Comparison of ENCODE assay signal across 18 mouse cellular contexts in the genomic region with DNA sequence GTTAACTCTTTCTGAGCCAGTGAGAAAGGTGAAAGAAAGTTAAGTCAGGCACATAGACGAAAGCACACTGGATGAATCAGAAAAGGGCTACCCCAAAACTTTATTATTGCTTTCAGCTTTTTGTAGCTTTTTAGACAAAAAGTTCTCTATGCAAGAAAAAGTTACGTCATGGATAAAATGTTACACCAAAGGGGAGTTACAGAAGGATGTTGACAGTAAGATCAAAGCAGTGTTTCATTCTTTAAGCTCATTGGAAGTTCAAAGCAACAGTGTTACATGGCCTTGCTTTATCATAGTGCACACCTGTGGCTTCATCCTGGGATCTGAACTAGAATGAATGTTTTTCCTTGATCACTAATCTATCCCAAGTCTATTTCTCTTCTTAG. TPM values are rescaled to one million over a fixed set of nuclear protein-coding genes. Genes with fewer than 3 reads are reported as not detected.
DNase-seq lines count a peak whose midpoint lies in the region; ATAC-seq and TF ChIP-seq lines count a peak whose summit lies in the region.
"Had no signal": no experiment of that assay in that cellular context is flagged by ENCODE, and none has a peak within 500 bp of the region (broad histone marks: within the 10 kb centered on the region; RNA-seq: fewer than 3 reads in every experiment).

No protein-coding gene starts in this region.

- no peak overlapping the region for H3K27ac ChIP-seq in heart, embryonic 11.5 days (ENCODE audit: low read depth, low read length)
- no peak overlapping the region for H3K27ac ChIP-seq in liver, embryonic 11.5 days (ENCODE audit: low read depth, low read length)
- no peak overlapping the region for H3K27ac ChIP-seq in liver, postnatal 0 days (ENCODE audit: low read depth)
- H3K27ac ChIP-seq: hindbrain, embryonic 13.5 days; layer of hippocampus, adult 2 months; left cerebral cortex, adult 2 months; midbrain, embryonic 12.5 days had no signal

- no peak overlapping the region for H3K9ac ChIP-seq in heart, embryonic 11.5 days (ENCODE audit: low read depth, low read length)
- H3K9ac ChIP-seq in liver, embryonic 11.5 days (ENCODE audit: low read depth, low read length), result no peak overlapping the region
- peak overlapping the region; percentile 5; the same call in 1 of the 2 replicates for H3K9ac ChIP-seq in liver, postnatal 0 days (replicated peaks)
- H3K9ac ChIP-seq: forebrain, postnatal 0 days; hindbrain, embryonic 13.5 days; midbrain, embryonic 12.5 days had no signal

- H3K36me3 ChIP-seq in heart, embryonic 11.5 days (ENCODE audit: control insufficient read depth, insufficient read depth, low read length), result no peaks in the 10 kb centered on the region
- no peaks in the 10 kb centered on the region for H3K36me3 ChIP-seq in liver, embryonic 11.5 days (ENCODE audit: control insufficient read depth, insufficient read depth, low read length)
- peaks cover 12% of the 10 kb centered on the region for H3K36me3 ChIP-seq in liver, postnatal 0 days (replicated peaks; ENCODE audit: insufficient read depth, low read length)
- H3K36me3 ChIP-seq: hindbrain, embryonic 13.5 days; midbrain, embryonic 12.5 days had no signal

- peak overlapping the region; percentile 31; the same call in 1 of the 2 replicates for H3K4me2 ChIP-seq in heart, embryonic 11.5 days
- H3K4me2 ChIP-seq in liver, embryonic 11.5 days, result peak overlapping the region; percentile 11; the same call in 1 of the 2 replicates
- no peak overlapping the region for H3K4me2 ChIP-seq in liver, postnatal 0 days (ENCODE audit: low read depth, low read length)
- H3K4me2 ChIP-seq: hindbrain, embryonic 13.5 days; midbrain, embryonic 12.5 days had no signal

- H3K4me3 ChIP-seq in heart, embryonic 11.5 days (ENCODE audit: low read depth, low read length), result no peak overlapping the region
- no peak overlapping the region for H3K4me3 ChIP-seq in liver, embryonic 11.5 days (ENCODE audit: low read depth, low read length)
- no peak overlapping the region for H3K4me3 ChIP-seq in liver, postnatal 0 days (ENCODE audit: low read depth, low read length)
- H3K4me3 ChIP-seq: hindbrain, embryonic 13.5 days; layer of hippocampus, adult 2 months; left cerebral cortex, adult 2 months; midbrain, embryonic 12.5 days had no signal

- TF ChIP-seq EP300 in liver, postnatal 0 days (IDR thresholded peaks at IDR 0.05; ENCODE audit: low read depth), result no peak

- H3K4me1 ChIP-seq in heart, embryonic 11.5 days (ENCODE audit: control insufficient read depth, insufficient read depth, low read length), result peaks cover 12% of the 10 kb centered on the region
- peaks cover 31% of the 10 kb centered on the region for H3K4me1 ChIP-seq in liver, embryonic 11.5 days (replicated peaks; ENCODE audit: control insufficient read depth, insufficient read depth, low read length)
- peaks cover 27% of the 10 kb centered on the region for H3K4me1 ChIP-seq in liver, postnatal 0 days (ENCODE audit: insufficient read depth)

- no peaks in the 10 kb centered on the region for H3K9me3 ChIP-seq in heart, embryonic 11.5 days (replicated peaks; ENCODE audit: control insufficient read depth, low read length)
- no peaks in the 10 kb centered on the region for H3K9me3 ChIP-seq in liver, embryonic 11.5 days (ENCODE audit: control insufficient read depth, low read length)
- no peaks in the 10 kb centered on the region for H3K9me3 ChIP-seq in liver, postnatal 0 days (ENCODE audit: low read length)
- H3K9me3 ChIP-seq: hindbrain, embryonic 13.5 days; midbrain, embryonic 12.5 days had no signal

- H3K27me3 ChIP-seq in heart, embryonic 11.5 days (ENCODE audit: control insufficient read depth, insufficient read depth, low read length), result no peaks in the 10 kb centered on the region
- no peaks in the 10 kb centered on the region for H3K27me3 ChIP-seq in liver, embryonic 11.5 days (replicated peaks; ENCODE audit: control insufficient read depth, insufficient read depth, low read length)
- H3K27me3 ChIP-seq in liver, postnatal 0 days (ENCODE audit: insufficient read depth, low read length), result no peaks in the 10 kb centered on the region
- H3K27me3 ChIP-seq: hindbrain, embryonic 13.5 days; midbrain, embryonic 12.5 days had no signal

- no peak for ATAC-seq in heart, embryonic 11.5 days (replicated peaks; ENCODE audit: insufficient number of reproducible peaks, low FRiP score, low TSS enrichment)
- ATAC-seq in liver, embryonic 11.5 days (replicated peaks; ENCODE audit: low FRiP score), result no peak
- peak; percentile 38 for ATAC-seq in activated CD4-positive, CD25-positive, alpha-beta regulatory T cell, adult 4 months
- ATAC-seq in liver, postnatal 0 days, result no peak
- ATAC-seq: forebrain, postnatal 0 days had no signal

- TF ChIP-seq CTCF in liver, postnatal 0 days (IDR thresholded peaks at IDR 0.05; ENCODE audit: low read depth), result no peak

- no peak for DNase-seq in heart, adult 18-20 months
- no peak for DNase-seq in liver, embryonic 11.5 days (ENCODE audit: low spot score)
- DNase-seq in liver, result no peak
- no peak for DNase-seq in liver, postnatal 0 days
- DNase-seq in MN1 (ENCODE audit: low spot score), result no peak
- DNase-seq in layer of hippocampus, postnatal 36 days, result no peak
- DNase-seq: adrenal gland, postnatal 36 days; cerebellum, adult 9-10 months; forebrain, postnatal 0 days; kidney, adult 9 months; lung, adult 18-20 months; lung, postnatal 4 days had no signal

- WGBS in heart, embryonic 11.5 days (ENCODE audit: insufficient replicate concordance), result 30% methylated on average over 2 of the region's 2 CpGs
- 45% methylated on average over 2 of the region's 2 CpGs for WGBS in liver, embryonic 11.5 days
- 62% methylated on average over 2 of the region's 2 CpGs for WGBS in liver, postnatal 0 days (ENCODE audit: insufficient replicate concordance)

RNA-seq across cellular contexts. Expression of a gene that starts 12.3 kb away (rescaled TPM):
- 1.4 and 1.6 TPM in 2 replicates for polyA plus RNA-seq in heart, embryonic 11.5 days (2014; fragmentation: Nextera tagmentation; extraction: Ambion mirVana)
- 10 to 100 TPM; 10.0 to 30.3 TPM for total RNA-seq in heart, adult 18-20 months (2021)
- polyA plus RNA-seq in liver, embryonic 11.5 days (2014; fragmentation: Nextera tagmentation; extraction: Ambion mirVana), result 2.3 and 2.5 TPM in 2 replicates
- 10 to 100 TPM; 52.8 to 55.5 TPM for polyA plus RNA-seq in activated CD4-positive, CD25-positive, alpha-beta regulatory T cell, adult 4 months (2017; shearing (Covaris generic))
- 17.2 and 18.2 TPM in 2 replicates for polyA plus RNA-seq in liver, postnatal 0 days (2015; fragmentation: Nextera tagmentation; extraction: Ambion mirVana)
- total RNA-seq in layer of hippocampus, postnatal 36 days (2021), result 1 to 10 TPM; 2.2 to 2.3 TPM

RNA-seq across cellular contexts. Expression of a gene that starts 12.3 kb away (rescaled TPM):
- polyA plus RNA-seq in heart, embryonic 11.5 days (2014; fragmentation: Nextera tagmentation; extraction: Ambion mirVana), result 4.1 and 5.3 TPM in 2 replicates
- total RNA-seq in heart, adult 18-20 months (2021), result 10 to 100 TPM in 1 of 2 experiments, 1 to 10 TPM in 1; 9.2 to 33.3 TPM
- polyA plus RNA-seq in liver, embryonic 11.5 days (2014; fragmentation: Nextera tagmentation; extraction: Ambion mirVana), result 5.0 and 5.5 TPM in 2 replicates
- 100 to 1,000 TPM; 396 to 413 TPM for polyA plus RNA-seq in activated CD4-positive, CD25-positive, alpha-beta regulatory T cell, adult 4 months (2017; shearing (Covaris generic))
- 42.4 and 43.7 TPM in 2 replicates for polyA plus RNA-seq in liver, postnatal 0 days (2015; fragmentation: Nextera tagmentation; extraction: Ambion mirVana)
- 1 to 10 TPM; 2.1 TPM for total RNA-seq in layer of hippocampus, postnatal 36 days (2021)

RNA-seq across cellular contexts. Expression of a gene that starts 40.2 kb away (rescaled TPM):
- polyA plus RNA-seq in heart, embryonic 11.5 days (2014; fragmentation: Nextera tagmentation; extraction: Ambion mirVana), result 106 and 109 TPM in 2 replicates
- 10 to 100 TPM; 51.2 to 53.4 TPM for total RNA-seq in heart, adult 18-20 months (2021)
- polyA plus RNA-seq in liver, embryonic 11.5 days (2014; fragmentation: Nextera tagmentation; extraction: Ambion mirVana), result 178 and 190 TPM in 2 replicates
- 10 to 100 TPM; 63.7 to 66.7 TPM for polyA plus RNA-seq in activated CD4-positive, CD25-positive, alpha-beta regulatory T cell, adult 4 months (2017; shearing (Covaris generic))
- 87.7 and 87.9 TPM in 2 replicates for polyA plus RNA-seq in liver, postnatal 0 days (2015; fragmentation: Nextera tagmentation; extraction: Ambion mirVana)
- total RNA-seq in layer of hippocampus, postnatal 36 days (2021), result 10 to 100 TPM; 32.7 to 38.3 TPM

RNA-seq across cellular contexts. Expression of a gene that starts 43.3 kb away (rescaled TPM):
- polyA plus RNA-seq in heart, embryonic 11.5 days (2014; fragmentation: Nextera tagmentation; extraction: Ambion mirVana), result 15.3 TPM in 2 replicates
- 10 to 100 TPM in 1 of 2 experiments, 1 to 10 TPM in 1; 8.7 to 10.0 TPM for total RNA-seq in heart, adult 18-20 months (2021)
- 36.6 and 41.1 TPM in 2 replicates for polyA plus RNA-seq in liver, embryonic 11.5 days (2014; fragmentation: Nextera tagmentation; extraction: Ambion mirVana)
- polyA plus RNA-seq in activated CD4-positive, CD25-positive, alpha-beta regulatory T cell, adult 4 months (2017; shearing (Covaris generic)), result 1 to 10 TPM; 4.9 to 6.3 TPM
- polyA plus RNA-seq in liver, postnatal 0 days (2015; fragmentation: Nextera tagmentation; extraction: Ambion mirVana), result 4.2 and 5.3 TPM in 2 replicates
- 10 to 100 TPM; 20.4 to 22.0 TPM for total RNA-seq in layer of hippocampus, postnatal 36 days (2021)
